Mouse (Mus musculus) brain, embryonic 14.5 days (tissue): Measurements from ENCODE around the gene Pacsin2.

Source experiments
- CTCF ChIP-seq: fragments of 200-500 bp; IDR thresholded peaks from 2 replicates; pipeline ENCODE4 v1.5.1; 2012; ENCODE audit warnings: inconsistent platforms, mild to moderate bottlenecking, moderate library complexity, borderline replicate concordance; ENCODE audit not compliant: insufficient read depth, insufficient read length; ENCODE audit errors: extremely low read depth
- POLR2A ChIP-seq: fragments of 200-500 bp; IDR thresholded peaks from 2 replicates; pipeline ENCODE4 v1.6.1; 2012; ENCODE audit warnings: mild to moderate bottlenecking, inconsistent platforms, borderline replicate concordance; ENCODE audit not compliant: poor library complexity, insufficient read depth, insufficient read length, severe bottlenecking; ENCODE audit errors: extremely low read depth

- no peak for TF ChIP-seq POLR2A
- no peak for TF ChIP-seq CTCF
Observed at GRCm38 (mm10) chr15:83403016-83403415, 61.4 kb downstream of the Pacsin2 start.
